Mouse (Mus musculus) bone marrow macrophage, adult 2 months (primary cell): Measurements from ENCODE around the gene Clta. TPM values are rescaled to one million over a fixed set of nuclear protein-coding genes. Genes with fewer than 3 reads are reported as not detected.
"Not testable (repeated sequence)": the region's sequence is repeated elsewhere in the genome, so short reads cannot be mapped to it uniquely, and the experiment has no call there.

Source experiments
- H3K27ac ChIP-seq: 2 replicates; pipeline ENCODE4 v1.5.1; 2012; ENCODE audit warnings: low read depth, low read length; ENCODE audit not compliant: insufficient read depth
- H3K4me1 ChIP-seq: 2 replicates; pipeline ENCODE4 v1.6.1; 2012; ENCODE audit warnings: low read length; ENCODE audit not compliant: control insufficient read depth, insufficient read depth
- H3K4me3 ChIP-seq: 2 replicates; pipeline ENCODE4 v1.5.1; 2012; ENCODE audit warnings: mild to moderate bottlenecking, low read length, moderate library complexity; ENCODE audit not compliant: insufficient read depth
- CTCF ChIP-seq: IDR thresholded peaks from 2 replicates; pipeline ENCODE4 v1.5.1; 2012; ENCODE audit warnings: low read depth, mild to moderate bottlenecking, low read length, moderate library complexity
- POLR2A ChIP-seq: IDR thresholded peaks from 2 replicates; pipeline ENCODE4 v1.6.1; 2012; ENCODE audit warnings: mild to moderate bottlenecking, low read depth, low read length, borderline replicate concordance
- polyA plus RNA-seq: library from polyadenylated mRNA; stranded (reverse); fragments of >200 nt; gene quantifications from 2 replicates; pipeline ENCODE4 v1.2.4, GENCODE M21; 2012; ENCODE audit not compliant: missing spikeins, insufficient read depth, insufficient read length

The Clta gene
- polyA plus RNA-seq, 1 experiment, result 840 TPM

DNA sequence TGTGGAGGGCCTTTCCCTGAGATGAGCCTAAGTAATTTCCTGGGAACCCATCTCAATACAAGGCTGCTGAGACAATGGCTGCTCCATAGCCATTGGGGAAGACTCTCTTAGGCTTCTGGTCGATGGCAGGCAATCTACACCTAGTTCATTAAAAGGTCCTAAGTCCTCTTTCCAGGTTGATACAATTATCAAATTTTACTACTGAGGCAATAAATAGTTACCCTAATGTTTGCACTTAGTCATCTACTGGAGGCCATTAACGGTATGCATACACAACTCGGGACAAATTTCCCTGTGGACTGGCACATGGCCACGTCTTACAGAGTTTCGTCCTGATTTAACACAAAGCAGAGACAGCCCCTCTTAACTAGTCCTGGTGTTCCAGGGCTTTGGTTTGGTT lies 38.2 kb downstream of the Clta start:
- H3K27ac ChIP-seq, result no peak overlapping the region
- TF ChIP-seq CTCF, result no peak
- TF ChIP-seq POLR2A, result no peak
- no peak overlapping the region for H3K4me3 ChIP-seq
- H3K4me1 ChIP-seq, result no peaks in the 10 kb centered on the region

DNA sequence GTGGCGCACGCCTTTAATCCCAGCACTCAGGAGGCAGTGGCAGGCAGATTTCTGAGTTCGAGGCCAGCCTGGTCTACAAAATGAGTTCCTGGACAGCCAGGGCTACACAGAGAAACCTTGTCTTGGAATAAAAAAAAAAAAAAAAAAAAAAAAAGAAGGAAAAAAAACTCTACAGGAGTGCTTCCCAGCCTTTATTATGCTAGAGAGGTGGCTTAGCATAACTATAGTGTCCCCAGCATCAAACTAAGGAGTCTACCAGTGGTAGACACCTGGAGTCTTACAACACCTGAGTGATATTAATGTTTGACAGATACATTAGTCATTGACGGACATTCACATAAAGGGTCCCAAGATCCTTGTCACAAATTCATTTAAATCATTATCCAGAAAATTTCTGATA lies 38.9 kb downstream of the Clta start:
- H3K4me3 ChIP-seq, H3K4me1 ChIP-seq, H3K27ac ChIP-seq: not testable (repeated sequence)

DNA sequence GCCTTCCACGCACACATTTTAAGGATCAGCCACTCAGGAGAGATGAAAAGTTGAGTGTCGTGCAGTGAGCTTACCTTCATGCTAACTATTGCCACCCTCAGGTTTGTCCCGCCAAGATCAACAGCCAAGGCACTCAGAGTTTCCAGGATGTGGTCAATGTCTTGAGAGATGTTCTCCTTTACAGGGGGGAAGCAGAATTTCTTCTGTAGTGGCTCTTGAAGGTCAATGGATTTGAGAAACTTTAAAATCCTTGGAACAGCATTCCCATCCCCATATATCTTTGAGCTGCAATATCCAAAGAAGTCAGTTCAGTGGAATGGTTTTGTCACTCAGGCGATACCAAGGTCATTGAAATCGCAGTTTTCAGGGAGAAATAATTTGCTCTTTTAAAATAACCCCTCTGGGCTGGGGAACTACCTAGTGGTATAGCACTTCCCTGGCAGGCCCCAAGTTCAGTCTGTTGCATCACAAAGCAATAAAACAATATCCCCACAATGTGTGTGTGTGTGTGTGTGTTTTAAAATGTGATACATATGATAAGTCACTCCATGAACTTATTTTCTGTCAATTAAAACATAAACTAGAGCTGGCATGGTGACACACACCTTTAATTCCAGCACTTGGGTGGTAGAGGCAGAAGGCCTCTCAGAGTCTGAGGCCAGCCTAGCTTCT lies 40.6 kb downstream of the Clta start:
- no peak overlapping the region for H3K27ac ChIP-seq
- H3K4me1 ChIP-seq, result no peaks in the 10 kb centered on the region
- no peak for TF ChIP-seq POLR2A
- TF ChIP-seq CTCF, result no peak
- no peak overlapping the region for H3K4me3 ChIP-seq

DNA sequence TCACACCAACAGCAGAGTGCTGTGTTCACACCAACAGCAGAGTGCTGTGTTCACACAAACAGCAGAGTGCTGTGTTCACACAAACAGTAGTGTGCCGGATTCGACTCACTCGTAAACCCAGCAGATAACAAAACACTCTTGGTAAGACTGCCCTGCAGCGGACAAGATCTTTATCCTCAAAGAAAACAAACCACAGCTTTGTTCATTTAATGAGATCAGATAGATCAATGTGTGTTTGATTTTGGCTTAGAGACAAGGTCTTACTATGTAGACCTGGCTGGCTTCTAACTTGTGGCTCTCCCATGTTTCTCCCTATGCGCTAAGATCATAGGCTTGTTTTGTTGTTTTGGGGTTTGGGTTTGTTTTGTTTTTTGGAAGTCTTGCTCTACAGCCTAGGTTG lies 41.8 kb downstream of the Clta start:
- no peak overlapping the region for H3K4me3 ChIP-seq
- no peak overlapping the region for H3K27ac ChIP-seq
- H3K4me1 ChIP-seq, result no peaks in the 10 kb centered on the region
- no peak for TF ChIP-seq POLR2A
- TF ChIP-seq CTCF, result no peak

DNA sequence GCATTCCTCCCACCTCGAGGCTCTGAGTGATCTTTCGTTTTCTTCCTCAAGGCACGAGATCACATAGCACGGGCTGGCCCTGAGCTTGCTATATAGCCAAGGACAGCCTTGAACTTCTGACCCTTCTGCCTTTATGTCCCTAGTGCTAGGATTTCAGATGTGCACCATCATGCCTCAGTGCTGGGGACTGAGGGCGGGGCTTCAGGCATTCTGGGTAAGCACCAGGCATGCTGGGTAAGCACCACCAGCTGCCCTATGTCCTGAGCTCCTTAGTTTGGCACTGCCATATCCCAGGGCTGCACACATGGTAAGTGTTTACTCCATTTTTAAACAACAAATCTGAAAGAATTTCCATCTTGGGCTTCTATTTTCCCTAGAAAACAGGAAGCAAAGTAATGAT lies 45.6 kb downstream of the Clta start:
- Histone ChIP-seq H3K27ac (no peak overlapping the region), H3K4me3 (no peak overlapping the region), H3K4me1 (no peaks in the 10 kb centered on the region)
- TF ChIP-seq CTCF (no peak), POLR2A (no peak)

DNA sequence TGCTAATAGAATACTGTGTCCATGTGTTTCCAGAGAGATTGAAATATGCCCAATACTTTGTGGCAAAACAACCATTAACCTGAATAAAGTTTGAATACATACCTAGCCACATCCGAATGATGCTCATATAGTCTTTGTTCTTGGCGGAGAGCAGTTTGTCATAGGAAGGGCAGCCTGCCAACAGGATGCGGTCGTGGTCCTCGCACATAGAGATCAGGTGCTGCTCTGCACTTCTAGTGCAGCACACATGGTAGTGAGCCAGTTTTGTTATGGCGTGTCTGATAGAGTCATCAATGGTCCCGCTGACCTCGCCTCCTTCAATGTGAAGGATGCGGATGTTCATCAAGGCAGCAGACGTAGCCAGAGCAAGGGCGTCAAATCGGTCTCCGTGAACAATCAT lies 55.4 kb downstream of the Clta start:
- Histone ChIP-seq H3K27ac (no peak overlapping the region), H3K4me1 (no peaks in the 10 kb centered on the region), H3K4me3 (no peak overlapping the region)
- TF ChIP-seq CTCF (no peak), POLR2A (no peak)

DNA sequence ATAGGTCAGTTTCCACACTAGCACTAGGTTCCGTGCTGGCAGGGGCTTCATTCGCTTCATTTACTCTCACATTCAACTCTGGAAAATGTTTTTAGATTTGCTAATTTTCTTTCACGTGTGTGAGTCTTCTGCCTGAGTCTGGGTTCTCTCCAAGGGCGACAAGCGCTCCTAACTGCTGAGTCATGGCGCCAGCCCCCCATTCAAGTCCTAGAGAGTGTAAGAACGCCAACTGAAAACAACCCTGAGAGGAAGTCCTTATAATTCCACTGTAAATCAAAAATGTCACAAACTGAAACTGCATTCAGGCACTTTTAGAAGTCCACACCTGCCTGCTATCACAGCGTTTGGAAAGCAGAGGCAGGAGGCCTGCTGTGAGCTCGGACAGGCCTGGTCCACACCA lies 57.8 kb downstream of the Clta start:
- no peak overlapping the region for H3K4me3 ChIP-seq
- TF ChIP-seq CTCF (no peak), POLR2A (no peak)
- no peak overlapping the region for H3K27ac ChIP-seq
- peaks cover 4% of the 10 kb centered on the region for H3K4me1 ChIP-seq

DNA sequence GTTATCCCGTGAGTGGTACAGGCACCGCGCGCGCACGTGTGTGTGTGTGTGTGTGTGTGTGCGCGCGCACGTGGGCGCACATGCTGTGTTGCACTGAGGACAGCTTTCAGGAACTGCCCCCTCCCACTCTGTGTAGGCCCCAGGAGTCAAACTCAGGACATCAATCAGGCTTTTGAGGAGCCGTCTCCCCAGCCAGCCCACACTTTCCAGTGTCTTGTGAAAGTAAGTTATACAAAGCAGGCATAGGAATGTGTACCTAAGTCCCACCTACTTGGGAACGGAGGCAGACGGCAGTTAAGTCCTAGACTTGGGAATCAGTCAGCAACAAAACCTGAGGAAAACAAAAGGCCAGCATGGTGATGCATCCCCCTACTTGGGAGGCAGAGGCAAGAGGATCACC lies 58.6 kb downstream of the Clta start:
- H3K4me1 ChIP-seq, result peaks cover 4% of the 10 kb centered on the region
- H3K4me3 ChIP-seq, result no peak overlapping the region
- H3K27ac ChIP-seq, result no peak overlapping the region
- TF ChIP-seq POLR2A, result no peak
- TF ChIP-seq CTCF, result no peak

DNA sequence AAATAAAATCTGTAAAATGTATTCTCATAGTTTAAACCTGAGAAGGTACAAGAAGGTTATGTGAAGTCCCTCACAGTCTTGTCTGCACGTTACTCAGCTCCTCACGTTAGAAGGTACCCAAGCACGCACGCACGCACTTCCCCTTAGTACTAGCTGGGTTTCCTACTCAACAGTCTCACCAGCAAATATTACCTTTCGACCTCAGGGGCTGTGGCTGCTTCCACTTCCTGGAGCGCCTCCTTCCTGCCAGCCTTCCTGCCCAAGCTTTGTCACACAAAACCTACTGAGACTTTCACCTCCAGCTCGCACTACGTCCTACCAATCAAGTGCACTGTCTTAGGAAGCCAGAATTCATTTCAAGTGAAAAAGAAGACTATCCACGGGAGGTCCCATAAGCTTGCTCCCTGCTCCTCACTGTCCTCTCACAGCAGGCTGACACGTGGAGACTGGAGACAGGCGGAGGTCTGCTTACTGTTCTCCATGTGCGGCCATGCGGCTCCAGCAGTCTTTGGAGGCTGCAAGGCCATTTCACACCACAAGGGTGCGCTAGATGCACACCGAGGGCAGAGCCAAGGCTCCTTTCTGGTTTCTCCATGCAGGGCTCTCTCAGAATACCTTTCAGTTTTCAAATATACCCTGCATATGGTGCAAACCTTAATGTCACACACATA lies 61.2 kb downstream of the Clta start:
- Histone ChIP-seq H3K4me3 (peak overlapping the region; percentile 45), H3K4me1 (peaks cover 4% of the 10 kb centered on the region), H3K27ac (no peak overlapping the region)
- no peak for TF ChIP-seq POLR2A
- TF ChIP-seq CTCF, result peak; percentile 94

DNA sequence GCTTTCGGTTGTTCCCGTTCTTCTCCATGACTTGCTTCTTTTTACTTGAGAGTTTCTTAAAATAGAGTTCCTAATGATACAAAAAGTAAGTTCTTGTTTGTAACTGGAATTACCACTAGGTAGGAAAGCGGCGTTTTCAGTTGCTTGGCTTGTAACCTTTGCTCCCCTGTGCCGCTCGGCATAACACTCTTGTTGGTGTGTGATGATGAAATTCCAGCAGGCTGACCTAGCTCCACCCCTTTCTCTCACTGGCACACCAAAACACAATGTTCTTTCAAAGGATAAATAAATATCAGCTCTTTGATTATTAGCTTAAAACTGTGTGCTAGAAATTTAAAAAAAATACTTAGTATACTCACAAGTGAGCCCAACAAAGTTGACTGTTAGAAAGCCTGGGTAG lies 62.6 kb downstream of the Clta start:
- Histone ChIP-seq H3K4me1 (peaks cover 6% of the 10 kb centered on the region), H3K4me3 (no peak overlapping the region), H3K27ac (no peak overlapping the region)
- no peak for TF ChIP-seq POLR2A
- TF ChIP-seq CTCF, result no peak

DNA sequence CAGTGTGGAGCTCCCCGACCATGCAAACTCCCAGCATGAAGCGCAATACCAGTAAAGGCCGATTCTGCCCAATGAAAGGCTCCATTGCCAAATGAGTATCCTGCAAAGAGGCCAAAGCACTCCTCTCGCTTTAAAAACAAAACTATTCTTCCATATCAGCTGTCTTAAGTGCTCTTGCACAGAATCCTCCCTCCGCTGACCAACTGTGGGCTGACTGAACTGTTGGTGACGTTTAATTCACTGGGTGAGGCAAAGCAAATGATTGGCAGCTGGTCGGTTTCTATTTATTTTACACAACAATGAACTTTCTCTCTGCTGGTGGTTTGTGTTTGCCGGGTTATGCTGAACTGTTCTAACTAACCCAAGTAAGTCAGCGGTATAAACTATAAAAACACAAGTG lies 64.5 kb downstream of the Clta start:
- no peak overlapping the region for H3K4me3 ChIP-seq
- H3K27ac ChIP-seq, result no peak overlapping the region
- peaks cover 11% of the 10 kb centered on the region for H3K4me1 ChIP-seq

More for the DNA sequence above, 64.5 kb downstream of the Clta start:
- TF ChIP-seq POLR2A (no peak), CTCF (no peak)
